Mouse (Mus musculus) gastrocnemius, postnatal 36 days (tissue): ENCODE data around the gene Cmss1. TPM values are rescaled to one million over a fixed set of nuclear protein-coding genes. Genes with fewer than 3 reads are reported as not detected.

Experiments used
- DNase-seq, 2 experiments: peaks; one replicate each; pipeline ENCODE4 v3.0.0; 2022
- intact Hi-C: fragments of 180-260 bp; cut with DNase I; formaldehyde crosslinking; loops from one replicate; pipeline ENCODE4 v1.15.1; 2025
- total RNA-seq, 2 experiments: library from RNA; stranded (reverse); gene quantifications; 2 replicates each; pipeline ENCODE4 v1.2.3; 2021

Gene Cmss1
- total RNA-seq, 2 experiments from 2014 or later, result 32.6 to 36.6 TPM

GRCm38 (mm10) chr16:57267068-57267467 is 339.6 kb downstream of the Cmss1 start:
- intact Hi-C loops, result no loop called here

GRCm38 (mm10) chr16:57260152-57260551 is 346.5 kb downstream of the Cmss1 start:
- intact Hi-C loops, result no loop called here
- no peak for DNase-seq

More at GRCm38 (mm10) chr16:57267068-57267467, 339.6 kb downstream of the Cmss1 start:
- no peak for DNase-seq

GRCm38 (mm10) chr16:57259356-57260083 is 347.1 kb downstream of the Cmss1 start:
- DNase-seq, result no peak
- intact Hi-C loops, result no loop called here

Other genes starting within 250 kb of the Cmss1 start
- 1 to 10 TPM; 4.1 to 5.0 TPM for gene Col8a1, start 147.9 kb upstream of the Cmss1 start, total RNA-seq